Mouse (Mus musculus) c-Kit-positive CD71-negative TER-119-negative erythroid progenitor cells, embryonic 14.5 days (primary cell): ENCODE results near the gene Phox2a.

Experiments
- DNase-seq: peaks from one replicate; pipeline ENCODE4 v3.0.0-alpha.2; 2013; ENCODE audit warnings: low read depth

Gene Phox2a

GRCm38 (mm10) chr7:101817861-101818401 lies at the start of gene Phox2a:
Phox2a (plus strand) TSS chr7:101818313.
- DNase-seq, result no peak

- no peak for DNase-seq
These were observed 48.1 kb upstream of the Phox2a start for GRCm38 (mm10) chr7:101770051-101770450.

GRCm38 (mm10) chr7:101771604-101772003 lies 46.5 kb upstream of the Phox2a start:
- DNase-seq, result no peak

- DNase-seq, result no peak
These were observed 45.4 kb upstream of the Phox2a start for GRCm38 (mm10) chr7:101772687-101773086.

GRCm38 (mm10) chr7:101777053-101777452 lies 41.1 kb upstream of the Phox2a start:
- no peak for DNase-seq

- no peak for DNase-seq
These were observed 2.4 kb downstream of the Phox2a start for GRCm38 (mm10) chr7:101820295-101821030.

- no peak for DNase-seq
These were observed 3.7 kb downstream of the Phox2a start for GRCm38 (mm10) chr7:101821571-101822501.

- no peak for DNase-seq
These were observed 5.0 kb downstream of the Phox2a start for GRCm38 (mm10) chr7:101822836-101823757.

GRCm38 (mm10) chr7:101823758-101824630 lies 5.9 kb downstream of the Phox2a start:
- no peak for DNase-seq

- DNase-seq, result no peak
These were observed 12.3 kb downstream of the Phox2a start for GRCm38 (mm10) chr7:101830373-101830772.

- DNase-seq, result no peak
These were observed 13.3 kb downstream of the Phox2a start for GRCm38 (mm10) chr7:101831437-101831836.

- DNase-seq, result no peak
These were observed 14.3 kb downstream of the Phox2a start for GRCm38 (mm10) chr7:101832372-101832771.

GRCm38 (mm10) chr7:101833352-101833751 lies 15.2 kb downstream of the Phox2a start:
- DNase-seq, result no peak

- DNase-seq, result no peak
These were observed 15.9 kb downstream of the Phox2a start for GRCm38 (mm10) chr7:101833916-101834584.

GRCm38 (mm10) chr7:101834903-101835302 lies 16.8 kb downstream of the Phox2a start:
- DNase-seq, result no peak

- no peak for DNase-seq
These were observed 17.5 kb downstream of the Phox2a start for GRCm38 (mm10) chr7:101835457-101836109.

- DNase-seq, result no peak
These were observed 18.4 kb downstream of the Phox2a start for GRCm38 (mm10) chr7:101836271-101837153.

- DNase-seq, result no peak
These were observed 19.1 kb downstream of the Phox2a start for GRCm38 (mm10) chr7:101837154-101837605.
